Mouse (Mus musculus) hindbrain, postnatal 0 days (tissue): ENCODE measurements around the gene Aldh1b1. TPM values are rescaled to one million over a fixed set of nuclear protein-coding genes. Genes with fewer than 3 reads are reported as not detected.

Source experiments
- ATAC-seq: fragments of 200-750 bp; cut with Nextera tagmentation; 2 replicates; pipeline ENCODE4 v1.8.0; 2017; ENCODE audit warnings: mild to moderate bottlenecking, moderate TSS enrichment, moderate library complexity
- DNase-seq: peaks from one replicate; pipeline ENCODE4 v3.0.0-alpha.2; 2015; ENCODE audit warnings: low spot score
- H3K27ac ChIP-seq: fragments of 300-500 bp; sonication (generic); 2 replicates; pipeline ENCODE4 v1.5.1; 2014; ENCODE audit warnings: mild to moderate bottlenecking
- H3K27me3 ChIP-seq: fragments of 300-500 bp; sonication (generic); 2 replicates; pipeline ENCODE4 v1.6.1; 2014; ENCODE audit warnings: low read length, mixed read lengths; ENCODE audit not compliant: insufficient read depth
- H3K36me3 ChIP-seq: fragments of 300-500 bp; sonication (generic); 2 replicates; pipeline ENCODE4 v1.6.1; 2014; ENCODE audit warnings: low read length, mixed read lengths; ENCODE audit not compliant: insufficient read depth
- H3K4me1 ChIP-seq: fragments of 300-500 bp; sonication (generic); 2 replicates; pipeline ENCODE4 v1.6.1; 2014; ENCODE audit warnings: antibody characterized with exemption, low read length, mixed read lengths; ENCODE audit not compliant: insufficient read depth
- H3K4me2 ChIP-seq: fragments of 300-500 bp; sonication (generic); 2 replicates; pipeline ENCODE4 v1.6.1; 2014; ENCODE audit warnings: low read depth, mild to moderate bottlenecking, low read length, moderate library complexity, mixed read lengths
- H3K4me3 ChIP-seq: fragments of 300-500 bp; sonication (generic); 2 replicates; pipeline ENCODE4 v1.5.1; 2014; ENCODE audit warnings: low read length
- H3K9ac ChIP-seq: fragments of 300-500 bp; sonication (generic); replicated peaks from 2 replicates; pipeline ENCODE4 v1.6.1; 2014; ENCODE audit warnings: mild to moderate bottlenecking, low read length, moderate library complexity, mixed read lengths
- H3K9me3 ChIP-seq: fragments of 300-500 bp; sonication (generic); 2 replicates; pipeline ENCODE4 v1.6.1; 2016; ENCODE audit warnings: low read length, mixed read lengths
- CTCF ChIP-seq: IDR thresholded peaks from 2 replicates; pipeline ENCODE4 v1.5.1; 2016; ENCODE audit warnings: antibody characterized with exemption, control low read depth, low read depth
- WGBS: fragments of 180-500 bp; shearing (Covaris S2); extraction: QIAGEN DNeasy Blood & Tissue Kit; methylation state at CpG from one replicate; pipeline ENCODE4 v1.1.7; 2014; 5-methylcytosine and 5-hydroxymethylcytosine counted together
- polyA plus RNA-seq: library from polyadenylated mRNA; unstranded; fragments of >200 nt; fragmentation: Nextera tagmentation; extraction: Ambion mirVana; gene quantifications from 2 replicates; pipeline ENCODE4 v1.2.1, GENCODE M21; 2015
- total RNA-seq: library from RNA; depleted of rRNA; stranded (reverse); fragments of >200 nt; gene quantifications from 2 replicates; pipeline ENCODE4 v1.2.3, GENCODE M21; 2014; rRNA removed

Gene Aldh1b1
- total and polyA plus RNA-seq, 2 experiments from 2014 or later, result 18.8 to 24.4 TPM

DNA sequence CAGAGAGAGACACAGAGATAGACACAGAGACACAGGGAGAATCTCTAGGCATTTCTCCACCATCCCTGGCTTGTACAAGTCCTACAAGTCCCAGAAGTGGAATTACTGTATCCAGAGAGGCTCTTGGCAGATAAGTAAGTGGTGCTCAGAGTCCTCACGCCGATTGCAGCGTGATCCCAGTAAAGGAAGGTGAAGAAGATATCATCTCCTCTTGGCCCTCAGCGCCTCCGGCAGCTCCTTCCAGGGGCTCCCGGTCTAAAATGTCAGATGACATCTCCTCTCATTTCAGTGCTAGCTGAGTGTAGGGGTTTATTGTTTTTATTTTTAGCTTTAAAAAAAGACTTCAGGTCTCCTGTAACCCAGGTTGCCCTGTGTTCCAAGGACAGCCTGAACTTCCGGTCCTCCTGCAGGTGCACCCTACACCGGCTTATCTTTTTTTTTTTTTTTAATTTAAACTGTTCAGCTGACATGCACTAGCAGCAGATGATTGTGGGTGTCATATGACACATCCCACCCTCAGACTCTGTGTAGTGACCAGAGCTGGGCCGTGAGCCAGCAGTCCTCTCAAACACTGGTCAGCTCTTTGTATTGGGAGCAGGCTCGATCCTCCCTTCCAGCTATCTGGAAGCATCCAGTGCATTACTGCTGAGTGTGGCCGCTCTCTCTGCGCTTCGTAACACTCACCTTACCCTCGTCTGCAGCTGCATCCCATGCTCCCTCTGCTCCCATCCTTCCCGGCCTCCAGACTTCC, 54.8 kb downstream of the Aldh1b1 start:
- no peaks in the 10 kb centered on the region for H3K27me3 ChIP-seq
- H3K9ac ChIP-seq, result no peak overlapping the region
- WGBS, result 74% methylated on average over 15 of the region's 15 CpGs
- no peak overlapping the region for H3K27ac ChIP-seq
- H3K4me1 ChIP-seq, result no peaks in the 10 kb centered on the region
- no peak overlapping the region for H3K4me3 ChIP-seq
- DNase-seq (no peak), ATAC-seq (no peak)
- no peak overlapping the region for H3K4me2 ChIP-seq
- no peak for TF ChIP-seq CTCF
- H3K9me3 ChIP-seq, result no peaks in the 10 kb centered on the region
- H3K36me3 ChIP-seq, result no peaks in the 10 kb centered on the region

Other genes starting within 250 kb of the Aldh1b1 start
- 86.1 and 103 TPM in 2 replicates for gene Igfbpl1, start 27.9 kb downstream of the Aldh1b1 start, total RNA-seq
- gene Igfbpl1, start 27.9 kb downstream of the Aldh1b1 start, polyA plus RNA-seq, result 20.3 and 22.2 TPM in 2 replicates
- 0.07 and 0.26 TPM in 2 replicates for gene Stra6l, start 49.6 kb downstream of the Aldh1b1 start, total RNA-seq
- gene Stra6l, start 49.6 kb downstream of the Aldh1b1 start, polyA plus RNA-seq, result 0.11 and 0.20 TPM in 2 replicates
- 0.63 and 1.0 TPM in 2 replicates for gene Ccdc180, start 91.3 kb downstream of the Aldh1b1 start, total RNA-seq
- 0.20 and 0.51 TPM in 2 replicates for gene Ccdc180, start 91.3 kb downstream of the Aldh1b1 start, polyA plus RNA-seq
- 31.3 and 33.4 TPM in 2 replicates for gene Tdrd7, start 166.3 kb downstream of the Aldh1b1 start, total RNA-seq
- 23.6 and 26.1 TPM in 2 replicates for gene Tdrd7, start 166.3 kb downstream of the Aldh1b1 start, polyA plus RNA-seq
- gene Tmod1, start 239.9 kb downstream of the Aldh1b1 start, total RNA-seq, result 0.58 and 1.3 TPM in 2 replicates
- gene Tmod1, start 239.9 kb downstream of the Aldh1b1 start, polyA plus RNA-seq, result 2.3 and 2.5 TPM in 2 replicates